8 mouse cellular contexts compared by ENCODE assay signal in the genomic region with DNA sequence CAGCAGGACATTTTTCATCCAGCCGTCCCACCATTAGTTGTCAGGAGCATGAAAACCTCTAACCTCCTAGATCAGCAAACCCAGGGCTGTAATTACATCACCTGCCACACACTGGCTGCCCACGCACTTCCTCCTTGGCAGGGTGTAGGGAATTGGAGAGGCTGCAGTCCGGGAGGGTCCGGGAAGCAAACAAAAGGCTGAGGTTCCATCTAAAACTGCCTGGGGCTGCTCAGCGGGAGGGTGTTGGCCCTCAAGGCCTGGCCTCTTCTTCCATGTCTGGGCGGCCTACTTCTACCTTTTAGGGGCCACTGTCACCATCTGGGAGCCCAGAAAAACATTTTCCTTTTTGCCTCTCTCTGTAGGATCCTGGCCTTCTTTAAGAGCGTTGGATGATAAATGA. TPM values are rescaled to one million over a fixed set of nuclear protein-coding genes. Genes with fewer than 3 reads are reported as not detected.
DNase-seq lines count a peak whose midpoint lies in the region; ATAC-seq and TF ChIP-seq lines count a peak whose summit lies in the region.

No protein-coding gene starts in this region.

- no peak for ATAC-seq in liver, embryonic 14.5 days (ENCODE audit: insufficient read depth)
- no peak for ATAC-seq in stomach, embryonic 15.5 days (ENCODE audit: insufficient read depth, low FRiP score, low read depth)

- peak overlapping the region; percentile 93 for H3K4me2 ChIP-seq in liver, embryonic 14.5 days (ENCODE audit: low read depth)
- peak overlapping the region; percentile 94 for H3K4me2 ChIP-seq in stomach, embryonic 15.5 days

- no peak overlapping the region for H3K4me3 ChIP-seq in testis, adult 2 months (ENCODE audit: control insufficient read depth, low read depth, low read length)
- peak overlapping the region; percentile 94; the same call in 1 of the 2 replicates for H3K4me3 ChIP-seq in hindbrain, embryonic 10.5 days
- H3K4me3 ChIP-seq in liver, embryonic 14.5 days (ENCODE audit: insufficient read depth in 1 of 2, low read depth in 2 of 2, low read length in 2 of 2), result 0 out of 4 replicates have a peak overlapping the region, but pooled peaks of 1 of the 2 experiments have one; percentile 10
- peak overlapping the region; percentile 88 for H3K4me3 ChIP-seq in stomach, embryonic 15.5 days (replicated peaks)
- H3K4me3 ChIP-seq in left cerebral cortex, adult 2 months, result no peak overlapping the region

- no peaks in the 10 kb centered on the region for H3K27me3 ChIP-seq in testis, adult 2 months (ENCODE audit: control insufficient read depth, insufficient read depth, low read length)
- peaks cover 5% of the 10 kb centered on the region; the same call in 1 of the 2 replicates for H3K27me3 ChIP-seq in hindbrain, embryonic 10.5 days (ENCODE audit: insufficient read depth, poor library complexity, severe bottlenecking)
- H3K27me3 ChIP-seq in liver, embryonic 14.5 days (ENCODE audit: control insufficient read depth, insufficient read depth, low read length), result peaks cover 9% of the 10 kb centered on the region; the same call in 1 of the 2 replicates
- no peaks in the 10 kb centered on the region for H3K27me3 ChIP-seq in stomach, embryonic 15.5 days (replicated peaks)

- no peaks in the 10 kb centered on the region for H3K36me3 ChIP-seq in testis, adult 2 months (ENCODE audit: control insufficient read depth, insufficient read depth, low read length)
- H3K36me3 ChIP-seq in hindbrain, embryonic 10.5 days, result peaks cover 10% of the 10 kb centered on the region; the same call in 1 of the 2 replicates
- no peaks in the 10 kb centered on the region for H3K36me3 ChIP-seq in liver, embryonic 14.5 days (replicated peaks; ENCODE audit: control insufficient read depth, insufficient read depth, low read depth)
- H3K36me3 ChIP-seq in stomach, embryonic 15.5 days, result no peaks in the 10 kb centered on the region

- no peak for TF ChIP-seq EP300 in liver, embryonic 14.5 days (IDR thresholded peaks at IDR 0.05; ENCODE audit: low read depth)

- H3K27ac ChIP-seq in testis, adult 2 months (ENCODE audit: control insufficient read depth, insufficient read depth, low read depth, low read length), result peak overlapping the region; percentile 41; the same call in 1 of the 2 replicates
- H3K27ac ChIP-seq in hindbrain, embryonic 10.5 days, result 0 out of 2 replicates have a peak overlapping the region, but pooled peaks have one; percentile 100
- H3K27ac ChIP-seq in liver, embryonic 14.5 days, result no peak overlapping the region
- peak overlapping the region; percentile 94 for H3K27ac ChIP-seq in stomach, embryonic 15.5 days
- H3K27ac ChIP-seq in left cerebral cortex, adult 2 months, result no peak overlapping the region

- TF ChIP-seq POLR2A in testis, adult 2 months (IDR thresholded peaks at IDR 0.05; ENCODE audit: control insufficient read depth, low read depth, low read length), result no peak

- H3K4me1 ChIP-seq in testis, adult 2 months (ENCODE audit: control insufficient read depth, insufficient read depth, low read length), result peaks cover 8% of the 10 kb centered on the region
- peaks cover 40% of the 10 kb centered on the region for H3K4me1 ChIP-seq in hindbrain, embryonic 10.5 days (replicated peaks)
- H3K4me1 ChIP-seq in liver, embryonic 14.5 days (replicated peaks; ENCODE audit: control insufficient read depth in 2 of 2, insufficient read depth in 2 of 2, low read length in 1 of 2), result peaks cover 13 to 31% of the 10 kb centered on the region in 2 experiments
- 0 out of 2 replicates have a peak, but pooled peaks cover 11% of the 10 kb centered on the region for H3K4me1 ChIP-seq in stomach, embryonic 15.5 days

- H3K9ac ChIP-seq in liver, embryonic 14.5 days (replicated peaks), result no peak overlapping the region
- H3K9ac ChIP-seq in stomach, embryonic 15.5 days, result no peak overlapping the region

- TF ChIP-seq CTCF in testis, adult 2 months (IDR thresholded peaks at IDR 0.05; ENCODE audit: control insufficient read depth, insufficient read depth, insufficient replicate concordance, low read depth, low read length), result no peak
- no peak for TF ChIP-seq CTCF in liver, embryonic 14.5 days (IDR thresholded peaks at IDR 0.05; ENCODE audit: low read depth)
- no peak for TF ChIP-seq CTCF in left cerebral cortex, adult 2 months (IDR thresholded peaks at IDR 0.05)

- 16% methylated on average over 7 of the region's 7 CpGs for whole genome bisulfite sequencing in hindbrain, embryonic 10.5 days
- WGBS in liver, embryonic 14.5 days (ENCODE audit: insufficient replicate concordance), result 37% methylated on average over 7 of the region's 7 CpGs
- 28% methylated on average over 7 of the region's 7 CpGs for WGBS in stomach, embryonic 15.5 days

- no peaks in the 10 kb centered on the region for H3K9me3 ChIP-seq in hindbrain, embryonic 10.5 days
- H3K9me3 ChIP-seq in liver, embryonic 14.5 days (ENCODE audit: control insufficient read depth, low read length), result no peaks in the 10 kb centered on the region
- H3K9me3 ChIP-seq in stomach, embryonic 15.5 days, result no peaks in the 10 kb centered on the region

- intact Hi-C loops in left cerebral cortex, adult 2 months (cut with DNase I), result no loop called here

- DNase-seq in testis, postnatal 10 days (ENCODE audit: low spot score), result no peak
- peak; percentile 45 to 52 for DNase-seq in cerebellum, postnatal 25 days
- peak; percentile 23 for DNase-seq in hindbrain, embryonic 10.5 days (ENCODE audit: low spot score)
- DNase-seq in liver, embryonic 14.5 days (ENCODE audit: low read depth in 3 of 3, low spot score in 3 of 3), result no peak
- DNase-seq in left cerebral cortex, adult 2 months (ENCODE audit: extremely low spot score in 1 of 2, low spot score in 2 of 2), result no peak
- no peak for DNase-seq in thymus, postnatal 10 days (ENCODE audit: low spot score in 2 of 2)

RNA-seq across cellular contexts. Expression of a gene that starts 1.1 kb away (rescaled TPM):
- polyA plus RNA-seq in testis, adult 2 months (2012; rRNA removed), result 2.2 and 4.8 TPM in 2 replicates
- polyA plus RNA-seq in hindbrain, embryonic 10.5 days (2016; fragmentation: Nextera tagmentation; extraction: Ambion mirVana), result 20.9 and 24.4 TPM in 2 replicates
- 2.5 and 3.3 TPM in 2 replicates for polyA plus RNA-seq in liver, embryonic 14.5 days (2012; rRNA removed)
- 7.5 and 7.8 TPM in 2 replicates for polyA plus RNA-seq in liver, embryonic 14.5 days (2014; fragmentation: Nextera tagmentation; extraction: Ambion mirVana)
- polyA plus RNA-seq in stomach, embryonic 15.5 days (2015; fragmentation: Nextera tagmentation; extraction: Ambion mirVana), result 14.1 and 17.9 TPM in 2 replicates
- 10 to 100 TPM; 35.6 to 39.0 TPM for total RNA-seq in left cerebral cortex, adult 2 months (2021)

Comparison
In these comparisons a context has a peak if more than half of its experiments do, and no peak if none do; other contexts are left out.
1. H3K27ac ChIP-seq: peak in testis, adult 2 months (single experiment), hindbrain, embryonic 10.5 days (single experiment) and stomach, embryonic 15.5 days (single experiment); none in liver, embryonic 14.5 days (single experiment) and left cerebral cortex, adult 2 months (single experiment).
2. H3K4me3 ChIP-seq: peak in hindbrain, embryonic 10.5 days (single experiment) and stomach, embryonic 15.5 days (single experiment); none in testis, adult 2 months (single experiment) and left cerebral cortex, adult 2 months (single experiment).
3. DNase-seq: peak in cerebellum, postnatal 25 days (2 of 2) and hindbrain, embryonic 10.5 days (single experiment); none in testis, postnatal 10 days (single experiment), liver, embryonic 14.5 days (0 of 3), left cerebral cortex, adult 2 months (0 of 2) and thymus, postnatal 10 days (0 of 2).